Mouse (Mus musculus) hematopoietic stem cell, adult 5-6 weeks (primary cell): ENCODE data around the gene Mark2. TPM values are rescaled to one million over a fixed set of nuclear protein-coding genes. Genes with fewer than 3 reads are reported as not detected.
A peak's percentile ranks its signal among the peaks of the same experiment; 100 is the strongest.

Experiments used
- ATAC-seq, 2 experiments: fragments of 125-278 bp in 1 of 2; replicated peaks in 1 of 2; 2 replicates each; pipeline ENCODE4 v1.8.0; 2016 to 2017; ENCODE audit warnings: inconsistent platforms in 2 of 2, mild to moderate bottlenecking in 2 of 2, moderate number of reproducible peaks in 2 of 2, low read depth in 1 of 2, moderate TSS enrichment in 1 of 2; ENCODE audit not compliant: low FRiP score in 2 of 2, poor library complexity in 2 of 2, severe bottlenecking in 2 of 2, insufficient read depth in 1 of 2, low TSS enrichment in 1 of 2
- total RNA-seq: library from RNA; stranded (forward); fragments of 172-1452, 232-1000 nt; gene quantifications from 2 replicates; pipeline ENCODE4 v1.2.3, GENCODE M21; 2017

Gene Mark2
- total RNA-seq, 1 experiment from 2014 or later, result 16.8 TPM

GRCm38 (mm10) chr19:7339867-7340266, 1.8 kb downstream of the Mark2 start:
- no peak for ATAC-seq

GRCm38 (mm10) chr19:7339026-7339425, 2.6 kb downstream of the Mark2 start:
- ATAC-seq, result no peak

- no peak for ATAC-seq
Observed at GRCm38 (mm10) chr19:7337781-7338342, 3.8 kb downstream of the Mark2 start.

- ATAC-seq, result no peak
Observed at GRCm38 (mm10) chr19:7335656-7336055, 6.0 kb downstream of the Mark2 start.

- ATAC-seq, result no peak
Observed at GRCm38 (mm10) chr19:7334049-7334448, 7.6 kb downstream of the Mark2 start.

GRCm38 (mm10) chr19:7321391-7321790, 20.3 kb downstream of the Mark2 start:
- no peak for ATAC-seq

GRCm38 (mm10) chr19:7320181-7320580, 21.5 kb downstream of the Mark2 start:
- no peak; a peak in 1 of 4 replicates for ATAC-seq

GRCm38 (mm10) chr19:7317716-7318115, 23.9 kb downstream of the Mark2 start:
- ATAC-seq, result no peak

- no peak for ATAC-seq
Observed at GRCm38 (mm10) chr19:7316822-7317221, 24.8 kb downstream of the Mark2 start.

- ATAC-seq, result no peak
Observed at GRCm38 (mm10) chr19:7315587-7315984, 26.1 kb downstream of the Mark2 start.

GRCm38 (mm10) chr19:7314976-7315586, 26.6 kb downstream of the Mark2 start:
- ATAC-seq, result no peak

- ATAC-seq, result no peak
Observed at GRCm38 (mm10) chr19:7313660-7314059, 28.0 kb downstream of the Mark2 start.

GRCm38 (mm10) chr19:7311306-7311705, 30.4 kb downstream of the Mark2 start:
- 0 out of 4 replicates have a peak, but pooled peaks of 1 of the 2 experiments have one; percentile 16 for ATAC-seq

GRCm38 (mm10) chr19:7310704-7311103, 31.0 kb downstream of the Mark2 start:
- no peak; a peak in 1 of 4 replicates for ATAC-seq

- ATAC-seq, result no peak
Observed at GRCm38 (mm10) chr19:7309738-7310330, 31.8 kb downstream of the Mark2 start.

GRCm38 (mm10) chr19:7307995-7308770, 33.5 kb downstream of the Mark2 start:
- no peak for ATAC-seq

- ATAC-seq, result peak; percentile 20 to 33; a peak in 1 of 4 replicates
Observed at GRCm38 (mm10) chr19:7306968-7307367, 34.7 kb downstream of the Mark2 start.
